Mouse (Mus musculus) G1E (cell line): ENCODE measurements around the gene Ism1.

ENCODE experiments used
- CTCF ChIP-seq: IDR thresholded peaks from 2 replicates; pipeline ENCODE4 v1.5.1; 2012; ENCODE audit warnings: low read depth, low read length, inconsistent platforms, mixed read lengths
- GATA1 ChIP-seq: IDR thresholded peaks from 2 replicates; pipeline ENCODE4 v1.6.1; 2012; ENCODE audit warnings: borderline replicate concordance, low read length, inconsistent platforms, mixed read lengths
- GATA2 ChIP-seq: IDR thresholded peaks from 2 replicates; pipeline ENCODE4 v1.6.1; 2012; ENCODE audit warnings: low read depth, low read length, inconsistent platforms, borderline replicate concordance
- POLR2AphosphoS5 ChIP-seq: IDR thresholded peaks from 2 replicates; pipeline ENCODE4 v1.6.1; 2012; ENCODE audit warnings: low read depth, low read length, inconsistent platforms; ENCODE audit not compliant: insufficient replicate concordance
- TAL1 ChIP-seq: conservative IDR thresholded peaks from 2 replicates; pipeline ENCODE4 v1.6.1; 2012; ENCODE audit warnings: low read depth, low read length, inconsistent platforms, mixed read lengths

GRCm38 (mm10) chr2:139778283-139778682 lies 100.3 kb downstream of the Ism1 start:
- TF ChIP-seq CTCF (0 out of 2 replicates have a peak, but pooled peaks have one; percentile 2), TAL1 (no peak), GATA1 (no peak), GATA2 (no peak), POLR2AphosphoS5 (no peak)
